Mouse (Mus musculus) intestine, embryonic 14.5 days (tissue): ENCODE data around the gene Olfr132. TPM values are rescaled to one million over a fixed set of nuclear protein-coding genes. Genes with fewer than 3 reads are reported as not detected.
"Not testable (repeated sequence)": the region's sequence is repeated elsewhere in the genome, so short reads cannot be mapped to it uniquely, and the experiment has no call there.

Experiments
- ATAC-seq: fragments of 200-750 bp; cut with Nextera tagmentation; replicated peaks from 2 replicates; pipeline ENCODE4 v1.8.0; 2017; ENCODE audit warnings: low read depth, moderate number of reproducible peaks, moderate TSS enrichment, moderate library complexity; ENCODE audit not compliant: low FRiP score, low TSS enrichment
- DNase-seq: peaks from one replicate; pipeline ENCODE4 v3.0.0-alpha.2; 2018; ENCODE audit warnings: low spot score
- H3K27ac ChIP-seq: fragments of 300-500 bp; sonication (generic); 2 replicates; pipeline ENCODE4 v1.5.1; 2014; ENCODE audit warnings: low read depth, mild to moderate bottlenecking, control low read depth
- H3K27me3 ChIP-seq: fragments of 300-500 bp; sonication (generic); replicated peaks from 2 replicates; pipeline ENCODE4 v1.6.1; 2014; ENCODE audit warnings: low read length, control low read depth; ENCODE audit not compliant: control insufficient read depth, insufficient read depth
- H3K36me3 ChIP-seq: fragments of 300-500 bp; sonication (generic); 2 replicates; pipeline ENCODE4 v1.6.1; 2014; ENCODE audit warnings: low read length, control low read depth; ENCODE audit not compliant: control insufficient read depth, insufficient read depth
- H3K4me1 ChIP-seq: fragments of 300-500 bp; sonication (generic); replicated peaks from 2 replicates; pipeline ENCODE4 v1.6.1; 2014; ENCODE audit warnings: low read length, control low read depth, mixed read lengths; ENCODE audit not compliant: control insufficient read depth, insufficient read depth
- H3K4me2 ChIP-seq: fragments of 300-500 bp; sonication (generic); 2 replicates; pipeline ENCODE4 v1.6.1; 2014; ENCODE audit warnings: low read length
- H3K4me3 ChIP-seq: fragments of 300-500 bp; sonication (generic); 2 replicates; pipeline ENCODE4 v1.5.1; 2014; ENCODE audit warnings: low read depth, low read length, control low read depth, mixed read lengths
- H3K9ac ChIP-seq: fragments of 300-500 bp; sonication (generic); 2 replicates; pipeline ENCODE4 v1.6.1; 2014; ENCODE audit warnings: mild to moderate bottlenecking, low read length
- H3K9me3 ChIP-seq: fragments of 300-500 bp; sonication (generic); 2 replicates; pipeline ENCODE4 v1.6.1; 2016; ENCODE audit warnings: low read length, control low read depth; ENCODE audit not compliant: control insufficient read depth
- WGBS: fragments of 180-500 bp; shearing (Covaris S2); extraction: QIAGEN DNeasy Blood & Tissue Kit; methylation state at CpG from one replicate; pipeline ENCODE4 v1.1.7; 2014; 5-methylcytosine and 5-hydroxymethylcytosine counted together
- polyA plus RNA-seq: library from polyadenylated mRNA; unstranded; fragments of >200 nt; fragmentation: Nextera tagmentation; extraction: Ambion mirVana; gene quantifications from 2 replicates; pipeline ENCODE4 v1.2.1, GENCODE M21; 2014

Olfr132 gene
- polyA plus RNA-seq: not detected in 2 replicates

- H3K4me3 ChIP-seq: no peak within 1 kb of the TSS
- H3K4me1 ChIP-seq: no peaks in the 10 kb centered on the region
- no peak within 1 kb of the TSS for H3K4me2 ChIP-seq
- no peaks in the 10 kb centered on the region for H3K9me3 ChIP-seq
- H3K9ac ChIP-seq: no peak within 1 kb of the TSS
- DNase-seq: no peak
- H3K36me3 ChIP-seq: no peaks in the 10 kb centered on the region
- H3K27ac ChIP-seq: no peak within 1 kb of the TSS
- WGBS: 69% methylated on average over 1 of the region's 1 CpGs
- H3K27me3 ChIP-seq: no peaks in the 10 kb centered on the region
- ATAC-seq: no peak
These were observed at the start of gene Olfr132 for GRCm38 (mm10) chr17:38134426-38134825. Gene Olfr132 (minus strand): TSS chr17:38134526.

- H3K4me1 ChIP-seq: no peaks in the 10 kb centered on the region
- 73% methylated on average over 3 of the region's 3 CpGs for WGBS
- H3K4me2 ChIP-seq: no peak within 1 kb of the TSS
- no peaks in the 10 kb centered on the region for H3K27me3 ChIP-seq
- H3K9me3 ChIP-seq: no peaks in the 10 kb centered on the region
- H3K4me3 ChIP-seq: no peak within 1 kb of the TSS
- H3K27ac ChIP-seq: no peak within 1 kb of the TSS
- ATAC-seq (no peak), DNase-seq (no peak)
- H3K9ac ChIP-seq: no peak within 1 kb of the TSS
- no peaks in the 10 kb centered on the region for H3K36me3 ChIP-seq
These were observed 36.8 kb upstream of the Olfr132 start, which contains the start of gene Olfr134 for GRCm38 (mm10) chr17:38171088-38171487. Gene Olfr134 (plus strand): TSS chr17:38171388.

- H3K4me1 ChIP-seq: no peaks in the 10 kb centered on the region
- H3K4me3 ChIP-seq: no peak within 1 kb of the TSS
- no peak within 1 kb of the TSS for H3K27ac ChIP-seq
- WGBS: 84% methylated on average over 2 of the region's 2 CpGs
- no peaks in the 10 kb centered on the region for H3K27me3 ChIP-seq
- H3K36me3 ChIP-seq: no peaks in the 10 kb centered on the region
- no peaks in the 10 kb centered on the region for H3K9me3 ChIP-seq
- H3K4me2 ChIP-seq: no peak within 1 kb of the TSS
- H3K9ac ChIP-seq: no peak within 1 kb of the TSS
- ATAC-seq (no peak), DNase-seq (no peak)
These were observed 10.7 kb upstream of the Olfr132 start, which contains the start of gene Olfr133 for GRCm38 (mm10) chr17:38144981-38145380. Gene Olfr133 (plus strand): TSS chr17:38145281.

- not testable (repeated sequence) for H3K4me3 ChIP-seq, ATAC-seq, H3K27ac ChIP-seq, DNase-seq, H3K36me3 ChIP-seq, H3K4me1 ChIP-seq, H3K4me2 ChIP-seq, H3K9ac ChIP-seq, H3K27me3 ChIP-seq, H3K9me3 ChIP-seq
- 69% methylated on average over 3 of the region's 3 CpGs for WGBS
These were observed 9.0 kb downstream of the Olfr132 start for GRCm38 (mm10) chr17:38125371-38125770.

GRCm38 (mm10) chr17:38124199-38124598 is 10.1 kb downstream of the Olfr132 start:
- not testable (repeated sequence) for H3K9ac ChIP-seq, H3K9me3 ChIP-seq, ATAC-seq, H3K4me2 ChIP-seq, H3K27ac ChIP-seq, H3K4me3 ChIP-seq, H3K27me3 ChIP-seq, H3K4me1 ChIP-seq, H3K36me3 ChIP-seq, DNase-seq
- WGBS: 67% methylated on average over 1 of the region's 1 CpGs

- DNase-seq (no peak), ATAC-seq (no peak)
- Histone ChIP-seq H3K4me1 (no peaks in the 10 kb centered on the region), H3K4me2 (no peak within 1 kb of the TSS), H3K27me3 (no peaks in the 10 kb centered on the region), H3K36me3 (no peaks in the 10 kb centered on the region), H3K9ac (no peak within 1 kb of the TSS), H3K27ac (no peak within 1 kb of the TSS), H3K4me3 (no peak within 1 kb of the TSS), H3K9me3 (no peaks in the 10 kb centered on the region)
These were observed 45.7 kb downstream of the Olfr132 start, which contains the start of gene Olfr131 for GRCm38 (mm10) chr17:38088593-38088992. Gene Olfr131 (minus strand): TSS chr17:38088693.

- DNase-seq (no peak), ATAC-seq (no peak)
- Histone ChIP-seq H3K9me3 (no peaks in the 10 kb centered on the region), H3K4me2 (no peak overlapping the region), H3K27ac (no peak overlapping the region), H3K4me3 (no peak overlapping the region), H3K9ac (no peak overlapping the region), H3K4me1 (no peaks in the 10 kb centered on the region), H3K36me3 (no peaks in the 10 kb centered on the region), H3K27me3 (no peaks in the 10 kb centered on the region)
- WGBS: 87% methylated on average over 4 of the region's 4 CpGs
These were observed 52.0 kb downstream of the Olfr132 start for GRCm38 (mm10) chr17:38082364-38082763.

Other genes starting within 250 kb of the Olfr132 start
- gene Olfr127, start 234.1 kb downstream of the Olfr132 start, polyA plus RNA-seq: not detected in 2 replicates
- not detected in 2 replicates for gene Olfr128, start 214.0 kb downstream of the Olfr132 start, polyA plus RNA-seq
- not detected in 2 replicates for gene Olfr761, start 181.4 kb downstream of the Olfr132 start, polyA plus RNA-seq
- gene Olfr129, start 74.4 kb downstream of the Olfr132 start, polyA plus RNA-seq: not detected in 2 replicates
- not detected in 2 replicates for gene Olfr130, start 70.6 kb downstream of the Olfr132 start, polyA plus RNA-seq
- not detected in 2 replicates for gene Olfr131, start 45.8 kb downstream of the Olfr132 start, polyA plus RNA-seq
- not detected in 2 replicates for gene Olfr133, start 10.8 kb upstream of the Olfr132 start, polyA plus RNA-seq
- not detected in 2 replicates for gene Olfr134, start 36.9 kb upstream of the Olfr132 start, polyA plus RNA-seq
- gene Olfr135, start 69.8 kb upstream of the Olfr132 start, polyA plus RNA-seq: not detected in 2 replicates
- gene Olfr138, start 126.5 kb upstream of the Olfr132 start, polyA plus RNA-seq: not detected in 2 replicates
- gene Olfr137, start 173.0 kb upstream of the Olfr132 start, polyA plus RNA-seq: not detected in 2 replicates
- not detected in 2 replicates for gene Olfr136, start 195.3 kb upstream of the Olfr132 start, polyA plus RNA-seq